Mouse (Mus musculus) brain, adult 2 months (tissue): ENCODE measurements around the gene Wfdc12.
"Not testable (repeated sequence)": the region's sequence is repeated elsewhere in the genome, so short reads cannot be mapped to it uniquely, and the experiment has no call there.

Experiments
- DNase-seq: peaks from one replicate; pipeline ENCODE4 v3.0.0; 2011; ENCODE audit warnings: low read depth, low spot score

Gene Wfdc12

DNA sequence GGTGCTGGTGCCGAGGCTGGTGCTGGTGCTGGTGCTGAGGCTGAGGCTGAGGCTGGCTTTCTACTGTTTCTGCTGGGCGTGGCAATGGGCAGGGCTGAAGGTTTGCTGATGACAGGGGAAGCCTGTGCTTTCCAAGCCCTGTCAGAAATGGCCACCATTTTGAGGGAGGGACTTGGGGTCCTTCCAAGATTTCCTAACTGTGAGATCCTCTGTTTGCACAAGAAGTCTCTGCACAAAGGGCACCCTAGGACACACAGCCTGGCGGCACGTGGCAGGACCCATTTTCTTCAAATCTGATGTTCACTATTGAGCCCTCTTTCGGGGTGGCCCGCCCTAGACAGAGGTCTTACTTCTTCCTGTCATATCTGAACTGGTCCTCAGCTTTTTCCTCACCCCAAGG is at the start of gene Wfdc12:
Gene Wfdc12, minus strand, starts transcription at position 33 of the 400 bp plus-strand sequence.
- DNase-seq, result no peak

- no peak for DNase-seq
Measured at GRCm38 (mm10) chr2:164238366-164238765, 48.0 kb upstream of the Wfdc12 start, which contains the start of gene Svs2. TSS of gene Svs2 (minus strand) at chr2:164238466.

- no peak for DNase-seq
Measured at GRCm38 (mm10) chr2:164232671-164233070, 42.3 kb upstream of the Wfdc12 start.

GRCm38 (mm10) chr2:164228361-164229070 is 38.1 kb upstream of the Wfdc12 start:
- no peak for DNase-seq

DNA sequence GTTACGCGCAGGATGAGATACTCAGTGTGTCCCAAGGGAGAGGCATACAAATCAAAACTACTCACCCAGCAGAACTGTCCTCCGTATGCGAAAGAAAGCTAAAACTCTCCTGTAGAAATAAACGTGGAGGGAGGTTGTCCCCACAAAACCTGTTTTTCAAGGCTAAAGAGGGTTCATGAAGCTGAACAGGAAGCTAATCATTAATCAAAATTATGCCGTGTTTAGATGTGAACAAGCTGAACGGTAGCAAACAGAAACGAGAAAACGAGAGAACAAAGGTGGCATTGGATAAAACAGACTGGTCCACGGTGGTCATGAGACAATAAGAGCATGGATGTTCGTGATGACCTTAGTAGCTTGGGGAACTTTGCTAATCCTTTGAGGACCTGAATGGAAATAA is 31.1 kb upstream of the Wfdc12 start, which contains the start of gene Wfdc15b:
Gene Wfdc15b, minus strand, starts transcription at position 139 of the 400 bp plus-strand sequence.
- no peak for DNase-seq

DNA sequence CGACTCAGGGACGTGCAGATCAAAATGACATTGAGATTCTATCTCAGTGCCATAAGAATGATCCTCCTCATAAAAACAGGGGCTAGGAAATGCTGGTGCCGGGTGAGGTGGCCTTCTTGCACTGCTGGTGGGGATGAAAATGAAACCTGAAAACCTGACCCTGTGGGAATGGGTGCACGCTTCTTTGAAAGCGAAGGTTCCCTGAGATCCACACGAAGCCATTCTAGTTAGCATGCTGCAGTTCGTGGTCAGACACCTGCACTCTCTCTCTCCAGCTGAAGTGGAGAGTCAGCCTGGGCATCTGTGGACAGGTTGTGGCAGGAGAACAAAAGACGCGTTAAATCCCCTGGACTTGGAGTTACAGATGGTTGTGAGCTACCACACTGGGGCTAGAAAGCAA is 28.9 kb upstream of the Wfdc12 start:
- no peak for DNase-seq

DNA sequence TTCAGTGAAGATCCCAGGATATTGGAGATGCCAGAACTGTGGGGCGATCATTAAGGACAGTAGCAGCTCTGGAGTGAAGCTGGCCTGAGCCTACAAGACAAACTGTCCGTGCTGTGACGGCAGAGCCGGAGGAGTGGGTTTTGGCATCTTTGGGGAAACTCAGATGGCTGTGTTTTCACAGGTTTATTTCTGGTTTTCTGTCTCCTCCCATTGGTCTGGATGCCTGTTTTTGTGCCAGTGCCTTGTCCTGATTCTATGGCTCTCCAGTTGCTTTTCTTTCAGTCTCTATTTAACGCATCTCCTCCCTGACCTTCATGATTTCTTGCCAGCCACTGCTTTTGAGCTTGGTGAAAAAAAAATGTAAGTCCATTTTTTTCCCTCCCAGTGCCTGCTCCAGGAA is 22.3 kb upstream of the Wfdc12 start:
- DNase-seq, result peak; percentile 75

DNA sequence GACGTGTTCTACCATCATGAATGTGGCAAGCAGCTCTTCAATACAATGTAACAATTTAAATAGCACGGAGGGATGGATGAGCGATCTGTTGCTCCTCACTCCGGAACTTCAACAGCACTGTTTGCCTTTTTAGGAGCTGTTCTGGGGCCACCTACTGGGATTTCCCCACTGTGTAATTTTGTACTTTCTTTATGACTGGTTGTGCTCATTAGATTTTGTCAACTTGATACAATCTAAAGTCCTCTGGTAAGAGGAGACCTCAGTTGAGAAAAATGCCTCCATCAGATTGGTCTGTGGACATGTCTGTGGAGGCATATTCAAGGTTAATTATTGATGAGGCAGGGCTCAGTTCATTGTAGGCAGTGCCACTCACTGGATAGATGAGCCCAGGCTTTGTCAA is 20.5 kb upstream of the Wfdc12 start:
- DNase-seq, result no peak

- DNase-seq, result peak; percentile 95
Measured at GRCm38 (mm10) chr2:164206676-164207075, 16.3 kb upstream of the Wfdc12 start.

DNA sequence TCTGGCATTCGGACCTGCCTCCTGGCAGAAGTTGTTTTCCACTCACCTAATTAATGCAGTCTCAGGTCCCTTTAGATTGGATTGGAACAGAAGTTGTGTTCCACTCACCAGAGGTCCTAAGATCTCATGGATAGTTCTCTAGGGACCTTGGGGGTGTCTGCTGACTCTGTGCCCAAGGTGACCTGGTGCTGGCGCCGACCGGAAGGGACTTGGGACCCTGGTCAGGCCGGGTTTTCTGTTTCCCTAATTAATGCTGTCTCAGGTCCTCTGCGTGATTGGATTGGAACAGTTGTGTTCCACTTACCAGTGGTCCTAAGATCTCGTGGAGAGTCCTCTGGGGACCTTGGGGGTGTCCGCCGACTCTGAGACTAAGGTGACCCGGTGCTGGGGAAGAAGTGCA is 15.6 kb upstream of the Wfdc12 start:
- DNase-seq, result not testable (repeated sequence)

- DNase-seq, result no peak
Measured at GRCm38 (mm10) chr2:164199626-164200327, 9.4 kb upstream of the Wfdc12 start, which contains the start of gene Wfdc15a. TSS of gene Wfdc15a (minus strand) at chr2:164200130.

- DNase-seq, result no peak
Measured at GRCm38 (mm10) chr2:164196700-164196990, 6.2 kb upstream of the Wfdc12 start.

DNA sequence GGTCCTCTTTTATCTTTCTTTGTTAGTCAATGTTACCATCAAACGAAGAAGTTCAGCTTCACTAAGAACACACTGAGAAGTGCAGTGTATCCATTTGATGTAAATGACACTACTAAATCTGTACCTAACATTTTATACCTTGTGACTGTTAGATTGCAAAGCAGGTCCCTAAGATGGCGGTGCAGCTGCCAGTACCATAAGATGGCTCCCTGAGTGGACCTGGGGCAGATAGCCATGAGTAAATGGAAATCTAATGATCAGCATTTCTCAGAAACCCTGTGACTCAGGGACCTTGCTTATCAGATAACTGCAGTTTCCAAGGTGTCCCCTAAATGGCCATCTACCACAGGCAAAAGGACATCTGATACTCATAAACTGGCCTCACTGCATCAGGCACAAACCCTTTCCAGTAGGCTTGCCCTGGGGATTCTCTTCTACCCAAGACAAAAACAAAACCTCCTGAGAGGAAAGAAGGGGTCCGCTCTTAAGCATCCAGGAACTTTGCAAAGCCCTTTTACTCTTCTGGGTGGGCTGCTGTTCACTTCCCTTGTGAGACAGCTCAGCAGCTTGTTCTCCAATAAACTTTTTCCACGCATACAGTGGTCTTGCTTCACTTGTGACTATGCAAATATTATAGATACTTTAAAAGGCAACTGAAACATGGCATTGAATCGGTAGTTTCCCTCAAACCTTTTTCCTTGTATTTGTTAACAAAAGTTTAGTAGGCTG is 5.7 kb upstream of the Wfdc12 start:
- DNase-seq, result no peak

- no peak for DNase-seq
Measured at GRCm38 (mm10) chr2:164194959-164195630, 4.7 kb upstream of the Wfdc12 start.

DNA sequence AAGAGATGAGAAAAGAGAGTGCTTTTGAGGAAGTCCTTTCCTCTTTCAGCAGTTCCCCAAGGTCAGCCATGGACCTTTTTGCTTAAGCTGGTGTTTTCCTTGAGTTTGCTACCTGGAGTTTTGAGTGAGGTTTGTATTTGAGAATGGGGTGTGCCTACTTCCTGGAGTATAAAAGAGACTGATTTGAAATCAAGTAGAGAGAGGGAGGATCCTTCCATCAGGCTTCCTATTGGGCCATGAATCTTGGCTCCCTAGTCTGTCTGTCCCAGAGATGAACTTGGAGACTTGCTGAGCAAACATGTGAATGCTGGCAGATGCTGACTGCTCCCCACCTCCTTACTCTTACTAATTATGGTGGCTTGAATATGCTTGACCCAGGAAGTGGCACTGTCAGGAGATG is 1.9 kb upstream of the Wfdc12 start:
- no peak for DNase-seq

DNA sequence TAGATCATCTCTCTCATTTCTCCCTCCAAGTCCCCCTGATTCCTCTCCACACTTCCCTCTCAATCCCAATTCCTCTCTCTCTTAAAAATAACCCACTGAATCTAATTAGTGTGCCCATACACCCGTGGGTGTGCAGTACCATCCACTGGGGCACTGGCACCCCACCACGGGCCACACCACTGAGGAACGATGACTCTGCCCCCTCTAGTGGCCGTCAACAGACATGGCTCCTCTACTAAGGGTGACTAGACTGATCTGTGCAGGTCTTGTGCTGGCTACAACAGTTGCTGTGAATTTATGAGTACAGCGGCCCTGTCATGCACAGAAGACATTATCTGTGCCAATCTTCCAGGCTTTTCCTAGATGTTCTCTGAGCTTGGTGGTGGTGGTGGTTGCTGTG is 1.7 kb downstream of the Wfdc12 start:
- no peak for DNase-seq

GRCm38 (mm10) chr2:164184145-164184719 is 6.2 kb downstream of the Wfdc12 start:
- no peak for DNase-seq

DNA sequence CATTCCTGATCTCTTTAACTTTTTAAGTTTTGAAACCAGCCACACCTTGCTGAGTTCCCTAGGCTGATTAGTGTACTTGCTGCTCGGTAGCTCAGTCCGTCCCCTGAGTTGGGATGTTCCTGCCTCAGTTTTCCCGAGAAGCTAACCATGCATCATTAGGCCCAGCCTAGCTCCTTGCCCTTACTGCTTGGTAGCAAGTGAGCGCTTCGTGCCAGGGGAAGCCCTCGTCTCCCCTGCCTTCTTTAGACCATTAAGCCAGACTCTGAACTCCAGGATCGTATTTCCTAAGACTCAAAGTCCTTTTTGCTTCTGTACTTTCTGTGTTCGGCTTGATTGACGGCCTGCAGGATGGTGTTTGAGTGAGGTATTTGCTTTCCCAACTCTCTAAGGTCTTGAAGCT is 7.1 kb downstream of the Wfdc12 start:
- DNase-seq, result no peak

- DNase-seq, result no peak
Measured at GRCm38 (mm10) chr2:164182692-164183255, 7.6 kb downstream of the Wfdc12 start, which contains the start of gene Wfdc5. TSS of gene Wfdc5 (minus strand) at chr2:164182742.

GRCm38 (mm10) chr2:164180770-164181169 is 9.6 kb downstream of the Wfdc12 start:
- DNase-seq, result no peak

DNA sequence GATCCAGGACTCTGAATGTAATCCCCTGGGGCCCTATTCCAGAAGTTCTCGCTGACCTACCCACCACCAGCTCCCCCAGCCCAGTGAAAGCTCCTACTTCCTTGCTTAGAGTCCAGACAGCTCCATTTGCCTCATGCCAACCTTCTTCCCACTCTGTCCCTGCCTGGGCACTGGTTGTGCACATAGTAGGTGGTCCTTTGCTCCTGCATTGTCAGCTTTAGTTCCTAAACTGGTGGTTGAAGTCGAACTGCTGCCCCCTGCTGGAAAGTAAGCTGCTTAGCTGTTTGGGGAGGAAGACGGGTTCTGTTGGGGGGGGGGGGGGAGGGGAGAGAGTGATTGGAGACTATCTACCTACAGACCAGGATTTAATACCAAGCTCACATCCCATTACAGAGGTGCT is 10.3 kb downstream of the Wfdc12 start:
- DNase-seq, result peak; percentile 67
